Mouse (Mus musculus) lung, adult 2 months (tissue): ENCODE measurements around the gene Sfmbt1.

Experiments
- CTCF ChIP-seq: fragments of 200-500 bp; IDR thresholded peaks from 2 replicates; pipeline ENCODE4 v1.5.1; 2011; ENCODE audit warnings: mild to moderate bottlenecking, low read length, control low read depth; ENCODE audit not compliant: insufficient read depth
- POLR2A ChIP-seq: fragments of 200-500 bp; IDR thresholded peaks from 2 replicates; pipeline ENCODE4 v1.6.1; 2011; ENCODE audit warnings: low read depth, mild to moderate bottlenecking, control low read depth, low read length, borderline replicate concordance; ENCODE audit errors: extremely low read depth

DNA sequence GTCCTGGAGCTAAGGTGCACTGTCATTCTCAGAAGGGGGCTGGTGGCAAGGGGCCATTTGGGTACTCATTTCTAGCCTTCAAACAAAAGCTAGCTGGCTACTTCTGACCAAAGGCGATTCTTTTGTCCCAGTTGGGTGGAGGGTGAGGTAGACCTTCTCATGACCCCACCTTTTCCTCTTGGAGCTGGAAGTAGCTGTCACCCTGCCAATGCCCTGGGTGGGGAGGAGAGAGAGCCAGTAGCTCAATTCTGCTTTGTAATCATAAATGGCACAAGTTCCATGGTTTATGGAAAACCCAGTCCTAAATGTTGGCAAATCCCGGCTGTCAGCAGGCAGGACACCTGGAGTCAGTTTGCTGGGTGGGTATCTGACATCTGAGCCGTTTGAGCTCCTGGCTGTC is 48.6 kb upstream of the Sfmbt1 start:
- TF ChIP-seq POLR2A (no peak), CTCF (no peak)
